Mouse (Mus musculus) T-cell, adult 2 months (primary cell): ENCODE measurements around the gene Slc35d2.

ENCODE experiments used
- DNase-seq: peaks from one replicate; pipeline ENCODE4 v3.0.0; 2022; ENCODE audit warnings: low spot score

The Slc35d2 gene

GRCm38 (mm10) chr13:64128858-64129615 lies at the start of gene Slc35d2:
TSS of gene Slc35d2 (minus strand) at chr13:64129368.
- peak; percentile 66 for DNase-seq

GRCm38 (mm10) chr13:64178000-64178399 lies 48.8 kb upstream of the Slc35d2 start:
- no peak for DNase-seq

- DNase-seq = no peak
These were observed 40.6 kb upstream of the Slc35d2 start for GRCm38 (mm10) chr13:64169746-64170145.

- DNase-seq = no peak
These were observed 34.1 kb upstream of the Slc35d2 start for GRCm38 (mm10) chr13:64163147-64163715.

DNA sequence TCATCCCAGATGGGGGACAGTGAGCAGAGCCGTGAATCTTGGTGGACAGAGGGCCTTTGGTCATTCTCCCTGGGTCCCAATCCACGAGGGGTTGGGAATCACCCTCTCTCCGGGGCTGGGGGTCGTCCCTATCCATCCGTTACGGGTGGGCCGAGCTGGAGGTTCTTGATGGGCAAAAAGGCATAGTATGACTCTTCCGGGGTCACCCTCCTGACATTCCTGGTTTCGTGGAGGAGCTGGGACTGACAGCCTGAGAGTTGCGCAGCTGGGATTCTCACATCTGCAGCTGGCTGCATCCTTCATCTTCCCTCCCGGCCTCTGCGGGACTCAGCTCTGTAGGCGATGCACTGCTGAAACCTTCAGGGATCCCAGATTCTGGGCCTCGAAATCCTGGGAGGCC lies 33.5 kb upstream of the Slc35d2 start:
- DNase-seq = no peak

- peak; percentile 19 for DNase-seq
These were observed 32.9 kb upstream of the Slc35d2 start for GRCm38 (mm10) chr13:64161916-64162611.

DNA sequence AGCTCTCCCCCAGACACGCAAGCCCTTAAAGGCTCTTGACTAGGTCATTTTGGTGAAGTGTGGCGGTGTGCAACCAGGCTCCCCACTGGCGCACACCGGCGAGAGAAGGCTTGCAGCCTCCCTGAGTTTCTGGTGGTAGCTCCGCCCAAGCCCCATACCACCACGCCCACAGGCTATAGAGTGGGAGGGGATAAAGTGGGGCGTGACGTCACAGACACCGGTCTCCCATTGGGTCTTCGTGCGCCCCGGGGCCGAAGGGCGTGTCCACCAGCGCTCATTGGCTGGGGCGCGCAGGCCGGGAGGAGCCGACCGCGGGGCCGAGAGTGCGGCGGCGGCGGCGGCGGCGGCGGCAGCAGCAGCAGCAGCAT lies 32.4 kb upstream of the Slc35d2 start, which contains the start of gene Habp4:
Habp4 (plus strand) TSS at position 277 of the 368 bp plus-strand sequence.
- DNase-seq = peak; percentile 99

GRCm38 (mm10) chr13:64156966-64157365 lies 27.8 kb upstream of the Slc35d2 start:
- DNase-seq = no peak

DNA sequence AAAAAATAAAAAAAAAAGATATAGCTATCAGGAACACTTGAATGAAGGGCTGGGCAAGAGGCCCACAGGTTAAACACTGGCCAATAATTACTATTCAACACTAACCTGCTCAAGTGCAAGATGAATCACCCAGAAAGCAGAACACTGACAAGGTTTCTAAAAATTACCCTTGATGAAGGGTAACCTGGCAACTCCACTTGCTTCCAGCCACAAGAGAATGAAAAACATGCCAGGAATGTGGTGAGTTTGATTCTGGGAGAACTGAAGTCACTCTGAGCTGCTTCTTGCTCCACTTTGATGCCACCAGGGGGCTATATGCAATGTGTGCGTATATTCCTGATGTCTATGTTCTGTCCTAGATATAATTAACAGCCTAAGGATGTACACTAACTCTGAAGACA lies 26.0 kb upstream of the Slc35d2 start:
- no peak for DNase-seq

DNA sequence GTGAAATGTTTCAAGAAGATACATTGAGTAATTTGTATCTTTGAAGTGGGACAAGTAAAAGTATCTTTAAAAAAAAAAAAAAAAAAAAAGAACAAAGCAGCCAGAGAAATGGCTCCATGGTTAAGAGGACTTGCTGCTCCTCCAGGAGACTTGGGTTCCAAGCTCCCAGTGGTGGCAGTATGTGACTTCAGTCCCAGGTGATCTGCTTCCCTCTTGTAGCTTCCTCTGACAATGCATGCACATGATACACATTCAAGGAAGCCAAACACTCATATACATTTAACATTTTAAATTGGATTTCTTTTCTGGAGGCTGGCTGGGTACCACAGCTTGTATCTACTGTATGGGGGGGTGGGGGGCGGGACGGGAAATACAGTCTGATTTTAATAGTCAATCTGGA lies 25.5 kb upstream of the Slc35d2 start:
- no peak for DNase-seq

DNA sequence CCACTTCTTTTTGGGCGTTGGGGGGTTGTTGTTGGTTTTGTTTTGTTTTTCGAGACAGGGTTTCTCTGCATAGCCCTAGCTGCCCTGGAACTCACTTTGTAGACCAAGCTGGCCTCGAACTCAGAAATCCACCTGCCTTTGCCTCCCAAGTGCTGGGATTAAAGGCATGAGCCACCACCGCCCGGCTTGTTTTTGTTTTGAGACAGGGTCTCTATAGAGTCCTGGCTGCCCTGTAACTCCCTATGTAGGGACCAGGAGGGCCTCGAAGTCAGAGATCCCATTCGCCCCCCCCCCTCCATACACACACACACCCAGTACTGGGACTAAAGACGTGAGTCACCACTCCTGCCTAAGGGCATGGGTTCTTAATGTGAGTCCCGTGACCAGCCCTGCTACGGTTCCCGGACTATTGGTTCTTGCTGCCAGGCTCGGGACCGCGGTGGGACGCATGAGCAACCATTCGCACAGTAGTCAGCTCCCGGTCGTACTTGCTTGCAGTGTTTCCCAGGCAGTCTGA lies 24.6 kb upstream of the Slc35d2 start:
- peak; percentile 24 for DNase-seq

- DNase-seq = peak; percentile 99
These were observed 24.0 kb upstream of the Slc35d2 start, which contains the start of gene Zfp367 for GRCm38 (mm10) chr13:64153083-64153682. TSS of gene Zfp367 (minus strand) at chr13:64153202.

- DNase-seq = no peak
These were observed 23.5 kb upstream of the Slc35d2 start for GRCm38 (mm10) chr13:64152671-64153082.

DNA sequence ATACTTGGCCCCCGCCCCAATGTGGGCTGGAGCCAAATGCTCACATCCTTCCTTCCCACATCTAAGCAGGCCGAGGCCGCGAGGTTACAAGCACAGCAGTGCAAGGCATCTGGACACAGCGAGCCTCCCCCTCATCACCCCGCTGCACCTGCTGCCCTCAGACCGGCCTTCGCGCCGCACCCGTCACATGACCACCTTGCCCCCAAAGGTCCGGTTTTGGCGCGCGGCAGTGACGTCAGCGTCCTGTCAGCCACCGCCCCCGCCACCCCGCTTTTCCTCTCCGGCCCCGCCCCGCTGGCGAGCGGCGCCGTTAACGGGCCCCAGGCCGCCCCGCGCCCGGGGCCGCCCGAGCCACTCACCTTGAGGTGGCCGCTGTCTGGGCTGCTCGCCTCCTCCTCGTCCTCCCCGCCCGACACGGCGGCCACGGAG lies 23.1 kb upstream of the Slc35d2 start:
- peak; percentile 58 for DNase-seq

DNA sequence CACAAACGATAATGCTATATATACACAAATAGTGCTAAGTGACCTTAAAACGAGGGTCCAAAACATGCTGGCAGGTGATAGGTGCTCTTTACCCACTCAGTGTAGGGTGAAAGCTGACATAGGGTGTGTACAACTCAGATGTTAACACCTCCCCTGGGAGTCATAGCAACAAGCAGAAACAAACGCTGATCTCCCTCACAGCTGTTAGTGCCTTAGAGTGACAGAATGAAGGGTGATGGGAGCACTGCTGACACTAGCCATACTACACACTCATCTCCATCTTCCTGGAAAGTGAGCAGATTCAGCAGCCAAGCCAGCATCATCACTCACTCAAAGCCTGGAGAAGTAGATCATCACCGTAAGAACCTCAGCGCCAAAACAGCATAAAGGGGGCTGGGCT lies 21.0 kb upstream of the Slc35d2 start:
- peak; percentile 10 for DNase-seq

- DNase-seq = peak; percentile 36
These were observed 628 bp upstream of the Slc35d2 start for GRCm38 (mm10) chr13:64129616-64130375.

- DNase-seq = no peak
These were observed 2.9 kb downstream of the Slc35d2 start for GRCm38 (mm10) chr13:64126316-64126715.

DNA sequence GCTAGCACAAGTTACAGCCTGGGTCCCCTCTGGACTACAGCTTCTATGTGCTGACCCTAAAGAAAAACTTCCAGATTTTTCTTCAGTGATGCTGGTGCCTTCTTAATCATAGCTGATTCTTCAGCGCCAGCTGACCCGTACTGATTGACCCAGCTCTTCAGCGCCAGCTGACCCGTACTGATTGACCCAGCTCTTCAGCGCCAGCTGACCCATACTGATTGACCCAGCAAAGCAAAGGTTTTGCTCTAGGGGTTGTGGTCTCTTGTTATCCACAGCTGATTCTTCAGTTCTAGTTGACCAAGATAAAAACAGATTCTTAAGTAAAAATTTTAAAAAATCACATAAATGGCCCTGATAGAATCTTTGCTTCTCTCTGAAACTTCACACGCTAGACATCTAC lies 4.3 kb downstream of the Slc35d2 start:
- DNase-seq = no peak

DNA sequence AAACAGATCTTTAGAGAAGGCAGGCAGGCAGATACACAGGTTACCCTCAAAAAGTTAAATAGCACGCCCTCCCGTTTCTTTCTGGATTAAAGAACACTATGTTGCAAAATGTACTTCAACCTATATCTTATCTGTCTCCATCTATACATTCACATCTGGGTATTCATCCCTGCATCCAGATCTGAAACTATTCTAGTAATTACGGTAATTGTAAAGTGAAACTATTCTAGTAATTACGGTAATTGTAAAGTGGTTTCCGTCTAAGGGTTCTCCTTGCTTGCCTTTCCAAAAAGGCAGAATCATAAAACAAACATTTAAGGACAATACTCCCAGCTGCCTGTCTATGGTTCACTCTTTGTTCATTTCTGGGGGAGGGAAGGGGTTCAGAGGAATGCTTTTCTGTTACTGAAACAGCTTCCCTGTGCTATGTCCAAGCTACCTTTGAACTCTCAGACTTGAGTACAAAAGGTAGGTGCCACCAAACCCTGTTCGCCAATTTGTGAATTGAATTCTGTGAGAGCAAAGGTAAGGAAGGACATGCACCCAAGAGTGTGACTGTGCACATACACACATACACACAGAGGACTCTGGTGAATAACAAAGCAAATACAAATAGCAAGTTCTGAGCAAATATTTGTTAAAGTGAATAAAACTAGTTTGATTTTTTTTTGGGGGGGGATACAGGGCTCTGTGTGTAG lies 5.5 kb downstream of the Slc35d2 start:
- DNase-seq = no peak

DNA sequence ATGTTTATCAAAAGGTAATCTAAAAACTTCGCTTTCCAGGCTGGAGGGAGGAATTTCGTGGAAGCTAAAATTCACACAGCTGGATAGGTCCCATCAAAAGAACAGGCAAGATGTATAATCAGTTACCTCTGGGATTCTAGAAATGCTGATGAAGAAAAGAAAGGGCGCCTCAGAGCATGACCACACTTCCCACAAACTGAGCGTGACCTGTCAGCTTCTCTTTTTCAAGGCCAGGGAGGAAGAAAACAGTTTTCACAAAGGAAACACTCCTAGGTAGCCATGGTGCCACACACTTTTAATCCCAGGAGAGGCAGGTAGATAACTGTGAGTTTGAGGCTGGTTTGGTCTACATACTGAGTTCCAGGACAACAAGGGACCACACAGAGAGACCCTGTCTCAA lies 8.4 kb downstream of the Slc35d2 start:
- DNase-seq = no peak

DNA sequence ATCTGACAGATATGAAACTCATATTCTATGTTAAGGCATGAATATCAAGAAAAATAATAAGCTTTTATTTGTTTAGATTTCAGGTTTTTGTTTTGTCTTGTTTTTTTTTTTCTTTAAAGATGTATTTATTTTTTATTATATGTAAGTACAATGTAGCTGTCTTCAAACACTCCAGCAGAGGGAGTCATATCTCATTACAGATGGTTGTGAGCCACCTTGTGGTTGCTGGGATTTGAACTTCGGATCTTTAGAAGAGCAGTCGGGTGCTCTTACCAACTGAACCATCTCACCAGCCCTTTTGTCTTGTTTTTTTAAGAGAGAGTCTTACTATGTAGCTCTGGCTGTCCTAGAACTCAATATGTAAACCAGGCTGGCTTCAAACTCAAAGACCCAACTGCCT lies 11.7 kb downstream of the Slc35d2 start:
- DNase-seq = peak; percentile 9
